Mouse (Mus musculus) liver, embryonic 14.5 days (tissue): ENCODE measurements around the gene Mex3a.

Source experiments
- CTCF ChIP-seq: IDR thresholded peaks from 2 replicates; pipeline ENCODE4 v1.5.1; 2016; ENCODE audit warnings: antibody characterized with exemption, low read depth, control low read depth
- EP300 ChIP-seq: IDR thresholded peaks from 2 replicates; pipeline ENCODE4 v1.6.1; 2016; ENCODE audit warnings: antibody characterized with exemption, low read depth

- no peak for TF ChIP-seq CTCF
- TF ChIP-seq EP300: no peak
Observed at GRCm38 (mm10) chr3:88527565-88527964, 4.6 kb upstream of the Mex3a start.
